Mouse (Mus musculus) limb, embryonic 14.5 days (tissue): ENCODE results near the gene Apol6. TPM values are rescaled to one million over a fixed set of nuclear protein-coding genes. Genes with fewer than 3 reads are reported as not detected.

Source experiments
- ATAC-seq: fragments of 200-750 bp; cut with Nextera tagmentation; 2 replicates; pipeline ENCODE4 v1.8.0; 2017; ENCODE audit warnings: low read depth, moderate number of reproducible peaks, moderate TSS enrichment; ENCODE audit not compliant: low FRiP score
- DNase-seq: peaks from one replicate; pipeline ENCODE4 v3.0.0-alpha.2; 2015; ENCODE audit warnings: low spot score
- H3K27ac ChIP-seq: fragments of 300-500 bp; sonication (generic); replicated peaks from 2 replicates; pipeline ENCODE4 v1.5.1; 2014; ENCODE audit warnings: low read depth, mild to moderate bottlenecking, low read length, moderate library complexity, mixed read lengths
- H3K27me3 ChIP-seq: fragments of 300-500 bp; sonication (generic); 2 replicates; pipeline ENCODE4 v1.6.1; 2014; ENCODE audit warnings: low read length, mixed read lengths; ENCODE audit not compliant: control insufficient read depth, insufficient read depth
- H3K36me3 ChIP-seq: fragments of 300-500 bp; sonication (generic); 2 replicates; pipeline ENCODE4 v1.6.1; 2014; ENCODE audit warnings: mild to moderate bottlenecking, low read length, moderate library complexity, mixed read lengths; ENCODE audit not compliant: control insufficient read depth, insufficient read depth
- H3K4me1 ChIP-seq: fragments of 300-500 bp; sonication (generic); 2 replicates; pipeline ENCODE4 v1.6.1; 2014; ENCODE audit warnings: antibody characterized with exemption, low read length, mixed read lengths; ENCODE audit not compliant: control insufficient read depth, insufficient read depth
- H3K4me2 ChIP-seq: fragments of 300-500 bp; sonication (generic); replicated peaks from 2 replicates; pipeline ENCODE4 v1.6.1; 2014; ENCODE audit warnings: low read depth, mild to moderate bottlenecking, low read length, moderate library complexity; ENCODE audit not compliant: severe bottlenecking
- H3K4me3 ChIP-seq: fragments of 300-500 bp; sonication (generic); replicated peaks from 2 replicates; pipeline ENCODE4 v1.5.1; 2014; ENCODE audit warnings: low read length
- H3K9ac ChIP-seq: fragments of 300-500 bp; sonication (generic); 2 replicates; pipeline ENCODE4 v1.6.1; 2014; ENCODE audit warnings: mild to moderate bottlenecking, low read depth, low read length, moderate library complexity; ENCODE audit not compliant: severe bottlenecking
- H3K9me3 ChIP-seq: fragments of 300-500 bp; sonication (generic); 2 replicates; pipeline ENCODE4 v1.6.1; 2016; ENCODE audit warnings: low read length; ENCODE audit not compliant: control insufficient read depth
- POLR2A ChIP-seq: fragments of 200-500 bp; IDR thresholded peaks from 2 replicates; pipeline ENCODE4 v1.8.0; 2012; ENCODE audit warnings: inconsistent platforms, mild to moderate bottlenecking, moderate library complexity, borderline replicate concordance; ENCODE audit not compliant: insufficient read depth, insufficient read length; ENCODE audit errors: extremely low read depth
- WGBS: fragments of 180-500 bp; shearing (Covaris S2); extraction: QIAGEN DNeasy Blood & Tissue Kit; methylation state at CpG from one replicate; pipeline ENCODE4 v1.1.7; 2014; 5-methylcytosine and 5-hydroxymethylcytosine counted together
- polyA plus RNA-seq, 2 experiments: library from polyadenylated mRNA; depleted of rRNA in 1 of 2; stranded (reverse) in 1 of 2; unstranded in 1 of 2; fragments of >200 nt; fragmentation: Nextera tagmentation in 1 of 2; extraction: Ambion mirVana in 1 of 2; gene quantifications; 2 replicates each; pipeline versions ENCODE4 v1.2.1 to v1.2.3; 2012 to 2014

Apol6 gene
- polyA plus RNA-seq, 2 experiments, result 0.49 TPM; not detected in 1

- ATAC-seq (no peak), DNase-seq (no peak)
- peaks cover 84% of the 10 kb centered on the region for H3K36me3 ChIP-seq
- no peak for TF ChIP-seq POLR2A
- WGBS, result 83% methylated on average over 1 of the region's 1 CpGs
- no peak overlapping the region for H3K9ac ChIP-seq
- no peak overlapping the region for H3K4me3 ChIP-seq
- H3K27me3 ChIP-seq, result no peaks in the 10 kb centered on the region
- H3K4me1 ChIP-seq, result no peaks in the 10 kb centered on the region
- no peak overlapping the region for H3K4me2 ChIP-seq
- H3K27ac ChIP-seq, result no peak overlapping the region
- no peaks in the 10 kb centered on the region for H3K9me3 ChIP-seq
Observed at GRCm38 (mm10) chr15:77086488-77086887, 42.0 kb downstream of the Apol6 start.

GRCm38 (mm10) chr15:77089249-77089648, 44.7 kb downstream of the Apol6 start:
- Histone ChIP-seq H3K4me3 (no peak overlapping the region), H3K9ac (no peak overlapping the region), H3K27ac (no peak overlapping the region), H3K36me3 (peaks cover 82% of the 10 kb centered on the region), H3K4me1 (no peaks in the 10 kb centered on the region), H3K27me3 (no peaks in the 10 kb centered on the region), H3K4me2 (no peak overlapping the region), H3K9me3 (no peaks in the 10 kb centered on the region)
- DNase-seq (peak; percentile 36), ATAC-seq (no peak)
- WGBS, result 59% methylated on average over 11 of the region's 11 CpGs
- no peak for TF ChIP-seq POLR2A

GRCm38 (mm10) chr15:77090531-77090930, 46.0 kb downstream of the Apol6 start:
- ATAC-seq (no peak), DNase-seq (no peak)
- H3K9me3 ChIP-seq, result no peaks in the 10 kb centered on the region
- H3K4me1 ChIP-seq, result no peaks in the 10 kb centered on the region
- H3K9ac ChIP-seq, result no peak overlapping the region
- H3K4me3 ChIP-seq, result no peak overlapping the region
- TF ChIP-seq POLR2A, result no peak
- H3K27ac ChIP-seq, result no peak overlapping the region
- no peaks in the 10 kb centered on the region for H3K27me3 ChIP-seq
- peaks cover 81% of the 10 kb centered on the region for H3K36me3 ChIP-seq
- no peak overlapping the region for H3K4me2 ChIP-seq
- WGBS, result 69% methylated on average over 5 of the region's 5 CpGs

GRCm38 (mm10) chr15:77091394-77091793, 46.9 kb downstream of the Apol6 start:
- ATAC-seq, result no peak
- no peak for TF ChIP-seq POLR2A
- no peak for DNase-seq
- no peak overlapping the region for H3K27ac ChIP-seq
- H3K9ac ChIP-seq, result no peak overlapping the region
- 89% methylated on average over 4 of the region's 4 CpGs for WGBS
- peaks cover 81% of the 10 kb centered on the region for H3K36me3 ChIP-seq
- no peaks in the 10 kb centered on the region for H3K9me3 ChIP-seq
- no peaks in the 10 kb centered on the region for H3K27me3 ChIP-seq
- H3K4me1 ChIP-seq, result no peaks in the 10 kb centered on the region
- no peak overlapping the region for H3K4me3 ChIP-seq
- no peak overlapping the region for H3K4me2 ChIP-seq

- ATAC-seq (no peak), DNase-seq (no peak)
- Histone ChIP-seq H3K4me2 (no peak overlapping the region), H3K27me3 (no peaks in the 10 kb centered on the region), H3K27ac (no peak overlapping the region), H3K9me3 (no peaks in the 10 kb centered on the region), H3K4me3 (no peak overlapping the region), H3K36me3 (peaks cover 83% of the 10 kb centered on the region), H3K4me1 (no peaks in the 10 kb centered on the region), H3K9ac (no peak overlapping the region)
- no peak for TF ChIP-seq POLR2A
- WGBS, result 92% methylated on average over 13 of the region's 13 CpGs
Observed at GRCm38 (mm10) chr15:77094431-77094830, 49.9 kb downstream of the Apol6 start.

- TF ChIP-seq POLR2A, result no peak
- H3K9me3 ChIP-seq, result no peaks in the 10 kb centered on the region
- no peak overlapping the region for H3K9ac ChIP-seq
- H3K4me1 ChIP-seq, result no peaks in the 10 kb centered on the region
- WGBS, result 91% methylated on average over 1 of the region's 1 CpGs
- no peak overlapping the region for H3K27ac ChIP-seq
- ATAC-seq, result no peak
- no peak for DNase-seq
- H3K36me3 ChIP-seq, result peaks cover 86% of the 10 kb centered on the region
- H3K4me3 ChIP-seq, result no peak overlapping the region
- no peak overlapping the region for H3K4me2 ChIP-seq
- no peaks in the 10 kb centered on the region for H3K27me3 ChIP-seq
Observed at GRCm38 (mm10) chr15:77095216-77095615, 50.7 kb downstream of the Apol6 start.
